Mouse (Mus musculus) testis, adult 10 weeks (tissue): ENCODE results near the gene Sptan1. TPM values are rescaled to one million over a fixed set of nuclear protein-coding genes. Genes with fewer than 3 reads are reported as not detected.

Experiments
- polyA plus RNA-seq: library from polyadenylated mRNA; stranded (reverse); fragments of 350-450 nt; fragmentation: Illumina TruSeq; extraction: RNeasy Lipid Tissue Mini Kit (QIAGEN cat#74804); gene quantifications from one replicate; pipeline ENCODE4 v1.2.3, GENCODE M21; 2014; ENCODE audit warnings: low read depth, low replicate concordance

Sptan1 gene
- polyA plus RNA-seq: 52.6 TPM

DNA sequence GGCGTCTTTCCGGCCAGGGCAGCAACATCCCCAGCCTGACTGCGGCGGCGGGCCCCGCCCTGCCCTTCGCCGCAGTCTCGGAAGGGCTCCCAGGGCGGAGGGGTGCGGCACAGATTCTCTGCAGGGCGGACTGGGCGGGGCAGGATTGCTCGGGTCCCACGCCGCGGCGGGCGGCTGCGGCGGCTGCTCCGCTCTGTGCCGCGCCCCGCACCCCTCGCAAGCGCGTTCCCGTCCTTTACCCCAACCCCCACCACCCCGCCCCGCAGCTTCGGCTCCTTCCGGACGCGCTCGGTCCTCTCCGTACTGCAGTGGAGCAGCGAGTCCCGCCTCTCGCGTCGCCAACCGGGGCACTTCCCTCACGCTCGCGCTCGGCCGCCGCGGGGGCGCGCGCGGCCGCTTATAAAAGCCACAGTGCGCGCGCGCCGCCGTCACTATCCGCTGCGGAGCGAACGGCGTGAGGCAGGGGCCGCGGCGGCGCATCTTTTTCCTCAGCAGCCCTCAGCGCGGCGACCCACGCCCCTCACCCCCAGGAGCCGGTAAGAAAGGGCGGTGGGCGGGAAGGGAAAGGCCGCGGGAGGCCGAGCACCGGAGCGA, at the start of gene Sptan1:
Gene Sptan1 (plus strand): TSS at position 311 of the 594 bp plus-strand sequence.

DNA sequence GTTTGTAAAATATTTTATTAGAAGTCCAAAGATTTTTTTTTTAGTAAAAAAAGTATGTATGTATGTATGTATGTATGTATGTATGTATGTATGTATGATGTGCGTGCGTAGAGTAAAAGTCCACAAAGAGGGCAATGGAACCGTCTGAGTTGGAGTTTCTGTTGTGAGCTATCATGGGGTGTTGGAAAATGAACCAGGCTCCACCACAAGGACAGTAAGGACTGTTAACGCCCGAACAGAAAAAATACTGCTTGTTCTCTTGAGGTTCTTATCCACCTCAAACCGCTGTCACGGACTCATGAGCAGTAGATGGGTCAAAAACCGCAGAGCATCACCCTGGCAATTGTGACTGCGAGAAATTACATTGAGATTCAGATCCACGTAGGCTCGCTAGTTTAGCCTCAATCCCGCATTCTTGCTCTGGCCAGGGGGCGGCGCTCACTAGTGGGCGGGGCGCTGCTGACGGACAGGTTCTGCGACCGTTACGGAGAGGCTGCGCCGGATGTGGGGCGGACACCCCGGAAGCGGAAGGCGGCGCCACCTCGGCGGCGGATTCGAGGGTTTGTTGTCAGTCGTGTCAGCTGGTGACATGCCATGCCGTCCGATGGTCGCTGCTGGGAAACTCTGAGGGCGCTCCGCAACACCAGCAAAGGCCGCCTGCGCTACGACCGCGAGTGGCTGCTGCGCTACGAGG, 30.3 kb upstream of the Sptan1 start, which contains the start of gene Gle1:
Gene Gle1 (plus strand): TSS at position 521 of the 694 bp plus-strand sequence.

DNA sequence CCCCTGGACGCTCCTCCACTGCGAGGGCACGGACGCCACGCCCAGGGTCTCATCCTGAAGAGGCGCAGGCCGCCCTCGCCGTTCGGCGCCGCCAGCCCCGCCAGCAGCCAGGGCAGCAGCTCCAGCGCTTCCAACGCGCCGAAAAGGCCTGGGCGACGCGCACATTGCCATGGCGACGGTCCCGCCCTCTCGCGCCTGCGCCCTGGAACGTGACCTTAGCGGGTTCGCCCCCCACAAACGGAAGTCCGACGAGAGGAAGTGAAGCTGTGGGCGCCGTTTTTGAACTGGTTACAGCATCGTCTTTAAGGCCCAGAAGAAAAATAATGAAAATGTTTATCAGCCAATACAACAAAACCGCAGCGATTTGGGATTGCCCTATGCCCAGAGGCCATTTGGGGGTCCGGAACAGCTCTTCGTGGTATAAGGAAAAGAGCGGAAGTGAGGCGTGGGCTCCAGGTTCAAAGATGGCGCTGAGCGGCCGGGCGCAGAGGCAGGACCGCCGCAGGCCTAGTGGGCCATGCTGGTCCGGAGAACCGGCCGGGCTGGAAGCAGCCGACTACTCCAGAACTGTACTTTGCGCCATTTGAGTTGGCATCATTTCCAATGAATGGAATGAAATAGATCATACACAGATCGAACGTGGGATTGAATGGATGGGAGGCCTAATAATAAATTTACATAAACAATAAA, 83.5 kb downstream of the Sptan1 start, which contains the start of gene Wdr34:
Gene Wdr34 (minus strand): TSS at position 183 of the 690 bp plus-strand sequence.

DNA sequence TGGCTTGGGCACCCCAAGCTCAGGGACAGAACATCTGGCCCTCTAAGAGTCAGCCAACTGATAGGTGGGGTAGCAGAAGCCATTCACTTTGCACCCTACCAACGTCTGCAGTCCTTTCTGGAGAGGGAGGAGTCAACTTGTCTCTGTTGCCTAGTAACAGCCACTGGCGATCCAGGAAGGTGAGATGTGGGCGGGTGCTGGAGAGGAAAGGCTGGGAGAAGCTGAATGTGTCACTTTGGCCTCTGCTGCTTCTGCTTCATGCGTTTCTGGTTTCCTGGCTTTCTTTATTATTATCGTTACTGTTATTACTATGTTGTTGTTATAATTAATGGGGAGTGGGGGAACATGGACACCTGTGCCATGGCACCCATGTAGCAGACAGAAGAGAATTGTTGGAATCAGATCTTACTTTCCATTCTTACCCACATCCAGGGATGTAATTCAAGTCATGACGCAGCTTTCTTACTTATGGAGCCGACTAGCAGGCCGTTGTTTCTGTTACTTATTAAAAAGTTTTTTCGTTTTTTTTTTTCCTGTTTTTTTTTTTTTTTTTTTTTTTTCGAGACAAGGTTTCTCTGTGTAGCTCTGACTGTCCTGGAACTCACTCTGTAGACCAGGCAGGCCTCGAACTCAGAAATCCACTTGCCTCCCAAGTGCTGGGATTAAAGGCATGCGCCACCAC, 92.0 kb downstream of the Sptan1 start, which contains the start of gene Set:
Gene Set (plus strand): TSS at position 156 of the 682 bp plus-strand sequence.

DNA sequence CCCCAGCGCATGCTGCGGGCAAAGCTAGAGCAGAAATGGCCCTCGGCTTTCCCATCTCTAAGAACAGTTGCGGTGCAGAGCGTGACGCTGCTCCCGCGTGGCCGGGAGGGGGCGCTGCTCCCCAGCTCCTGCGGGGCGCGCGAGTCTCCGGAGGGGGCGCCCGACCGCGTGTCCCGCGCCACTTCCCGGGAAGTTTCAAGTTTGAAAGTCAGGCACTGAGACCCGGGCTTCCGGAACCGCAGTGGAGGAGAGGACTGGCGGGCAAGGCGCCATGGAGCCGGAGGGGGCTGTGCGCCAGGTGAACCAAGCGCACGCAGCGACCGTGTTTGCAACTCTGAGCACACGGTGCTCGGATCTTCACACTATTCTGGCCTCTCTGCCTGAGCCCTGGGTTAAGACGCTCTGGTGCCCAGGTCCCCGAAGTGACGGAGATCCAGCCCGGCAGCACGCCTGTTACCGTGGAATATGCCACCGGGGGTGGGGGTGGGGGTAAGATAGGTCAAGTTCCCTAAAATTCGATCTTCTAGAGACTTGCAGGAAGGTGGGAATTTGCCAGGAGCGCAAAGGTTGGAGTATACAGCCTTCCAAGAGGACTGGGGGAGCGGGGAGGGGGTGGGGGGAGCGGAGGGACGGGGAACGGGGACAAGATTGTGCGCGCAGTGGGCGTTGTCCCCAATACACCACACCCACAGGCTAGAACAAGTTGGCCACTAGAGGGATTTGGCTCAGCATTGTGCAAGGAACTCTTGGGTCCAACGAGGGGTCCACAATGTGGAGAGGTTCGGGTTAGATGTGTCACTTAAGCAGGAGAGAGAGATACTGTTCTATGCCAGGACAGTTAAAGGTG, 112.4 kb downstream of the Sptan1 start, which contains the start of gene Pkn3:
Gene Pkn3 (plus strand): TSS at position 183 of the 847 bp plus-strand sequence.

Other genes with a start within 250 kb of the Sptan1 start
- not detected for gene Gm13420, start 213.9 kb upstream of the Sptan1 start, polyA plus RNA-seq
- gene Gm13547, start 206.2 kb upstream of the Sptan1 start, polyA plus RNA-seq: 10.7 TPM
- gene Coq4, start 178.1 kb upstream of the Sptan1 start, polyA plus RNA-seq: 18.5 TPM
- 5.0 TPM for gene Trub2, start 177.1 kb upstream of the Sptan1 start, polyA plus RNA-seq
- 0.36 TPM for gene Slc27a4, start 162.9 kb upstream of the Sptan1 start, polyA plus RNA-seq
- 5.2 TPM for gene Urm1, start 145.5 kb upstream of the Sptan1 start, polyA plus RNA-seq
- 1.3 TPM for gene Cercam, start 96.4 kb upstream of the Sptan1 start, polyA plus RNA-seq
- 961 TPM for gene Odf2, start 76.3 kb upstream of the Sptan1 start, polyA plus RNA-seq
- gene Gle1, start 30.1 kb upstream of the Sptan1 start, polyA plus RNA-seq: 22.6 TPM
- 3.7 TPM for gene Wdr34, start 83.3 kb downstream of the Sptan1 start, polyA plus RNA-seq
- gene Set, start 91.8 kb downstream of the Sptan1 start, polyA plus RNA-seq: 223 TPM
- 0.27 TPM for gene Pkn3, start 112.1 kb downstream of the Sptan1 start, polyA plus RNA-seq
- gene Zdhhc12, start 128.1 kb downstream of the Sptan1 start, polyA plus RNA-seq: 6.2 TPM
- 3.9 TPM for gene Zer1, start 159.0 kb downstream of the Sptan1 start, polyA plus RNA-seq
- gene Tbc1d13, start 168.2 kb downstream of the Sptan1 start, polyA plus RNA-seq: 7.8 TPM
- gene Endog, start 205.9 kb downstream of the Sptan1 start, polyA plus RNA-seq: not detected
- gene Spout1, start 212.9 kb downstream of the Sptan1 start, polyA plus RNA-seq: 9.2 TPM
- gene Kyat1, start 240.3 kb downstream of the Sptan1 start, polyA plus RNA-seq: 0.71 TPM